Mouse (Mus musculus) urinary bladder, postnatal 25 days (tissue): ENCODE measurements around the gene Capn10.
A peak's percentile ranks its signal among the peaks of the same experiment; 100 is the strongest.

Experiments
- DNase-seq: peaks from one replicate; pipeline ENCODE4 v3.0.0; 2022; ENCODE audit warnings: low spot score

Capn10 gene

GRCm38 (mm10) chr1:92934182-92934827, at the start of gene Capn10:
Capn10 (plus strand) TSS chr1:92934376.
- peak; percentile 79 for DNase-seq

- DNase-seq: no peak
Measured at GRCm38 (mm10) chr1:92888901-92889655, 45.1 kb upstream of the Capn10 start.

- no peak for DNase-seq
Measured at GRCm38 (mm10) chr1:92892791-92893190, 41.4 kb upstream of the Capn10 start.

- DNase-seq: no peak
Measured at GRCm38 (mm10) chr1:92893896-92894295, 40.3 kb upstream of the Capn10 start.

- peak; percentile 56 for DNase-seq
Measured at GRCm38 (mm10) chr1:92895089-92895488, 39.1 kb upstream of the Capn10 start.

- DNase-seq: peak; percentile 44
Measured at GRCm38 (mm10) chr1:92902786-92903185, 31.4 kb upstream of the Capn10 start, which contains the start of gene Ankmy1. Ankmy1 (minus strand) TSS chr1:92902906.

- DNase-seq: no peak
Measured at GRCm38 (mm10) chr1:92903627-92904026, 30.5 kb upstream of the Capn10 start.

- no peak for DNase-seq
Measured at GRCm38 (mm10) chr1:92905703-92906310, 28.4 kb upstream of the Capn10 start.

- peak; percentile 72 for DNase-seq
Measured at GRCm38 (mm10) chr1:92906779-92907631, 27.2 kb upstream of the Capn10 start, which contains the start of gene Dusp28. Dusp28 (plus strand) TSS chr1:92906981.

GRCm38 (mm10) chr1:92907632-92908360, 26.4 kb upstream of the Capn10 start:
- no peak for DNase-seq

GRCm38 (mm10) chr1:92908664-92909063, 25.5 kb upstream of the Capn10 start:
- DNase-seq: no peak

- DNase-seq: no peak
Measured at GRCm38 (mm10) chr1:92909068-92909467, 25.1 kb upstream of the Capn10 start.

GRCm38 (mm10) chr1:92910239-92910885, 23.8 kb upstream of the Capn10 start, which contains the start of gene Rnpepl1:
Rnpepl1 (plus strand) TSS chr1:92910783.
- DNase-seq: peak; percentile 73

- peak; percentile 46 for DNase-seq
Measured at GRCm38 (mm10) chr1:92910925-92911720, 23.1 kb upstream of the Capn10 start.

- DNase-seq: no peak
Measured at GRCm38 (mm10) chr1:92911721-92912138, 22.4 kb upstream of the Capn10 start.

GRCm38 (mm10) chr1:92912286-92912685, 21.9 kb upstream of the Capn10 start:
- DNase-seq: no peak

- DNase-seq: no peak
Measured at GRCm38 (mm10) chr1:92914239-92914638, 19.9 kb upstream of the Capn10 start.

GRCm38 (mm10) chr1:92914993-92915392, 19.2 kb upstream of the Capn10 start:
- no peak for DNase-seq

- no peak for DNase-seq
Measured at GRCm38 (mm10) chr1:92916725-92917124, 17.5 kb upstream of the Capn10 start.

- DNase-seq: no peak
Measured at GRCm38 (mm10) chr1:92919151-92919550, 15.0 kb upstream of the Capn10 start.
